Mouse (Mus musculus): ENCODE results near the gene Zbtb9.

Zbtb9 gene

GRCm38 (mm10) chr17:27017564-27018499, 44.9 kb downstream of the Zbtb9 start:
- peak; percentile 87 to 92 for DNase-seq

GRCm38 (mm10) chr17:27018555-27019196, 45.7 kb downstream of the Zbtb9 start:
- DNase-seq, result no peak

- DNase-seq, result peak; percentile 81 to 86
Measured at GRCm38 (mm10) chr17:27021076-27021475, 48.1 kb downstream of the Zbtb9 start.

- DNase-seq, result no peak
Measured at GRCm38 (mm10) chr17:27021736-27022135, 48.8 kb downstream of the Zbtb9 start.

GRCm38 (mm10) chr17:27023342-27023741, 50.4 kb downstream of the Zbtb9 start:
- no peak for DNase-seq

- DNase-seq, result no peak
Measured at GRCm38 (mm10) chr17:27025326-27025902, 52.4 kb downstream of the Zbtb9 start.

- no peak for DNase-seq
Measured at GRCm38 (mm10) chr17:27025951-27026350, 53.0 kb downstream of the Zbtb9 start.

GRCm38 (mm10) chr17:27027460-27028283, 54.7 kb downstream of the Zbtb9 start:
- DNase-seq, result peak in 1 of 2 experiments; percentile 54

GRCm38 (mm10) chr17:27028284-27028795, 55.4 kb downstream of the Zbtb9 start:
- peak; percentile 93 to 94 for DNase-seq

GRCm38 (mm10) chr17:27028909-27029308, 55.9 kb downstream of the Zbtb9 start, which contains the start of gene Bak1:
Gene Bak1 (minus strand): TSS chr17:27029009.
- DNase-seq, result no peak

- no peak for DNase-seq
Measured at GRCm38 (mm10) chr17:27029431-27029830, 56.5 kb downstream of the Zbtb9 start.

GRCm38 (mm10) chr17:27030896-27031295, 57.9 kb downstream of the Zbtb9 start:
- no peak for DNase-seq

GRCm38 (mm10) chr17:27032328-27032727, 59.4 kb downstream of the Zbtb9 start:
- DNase-seq, result no peak

- peak; percentile 77 to 87 for DNase-seq
Measured at GRCm38 (mm10) chr17:27032869-27033268, 59.9 kb downstream of the Zbtb9 start.

- DNase-seq, result no peak
Measured at GRCm38 (mm10) chr17:27036465-27036864, 63.5 kb downstream of the Zbtb9 start.

GRCm38 (mm10) chr17:27038335-27039050, 65.5 kb downstream of the Zbtb9 start:
- no peak for DNase-seq

GRCm38 (mm10) chr17:27039432-27040102, 66.6 kb downstream of the Zbtb9 start:
- no peak for DNase-seq

GRCm38 (mm10) chr17:27040304-27041045, 67.5 kb downstream of the Zbtb9 start:
- DNase-seq, result no peak

- no peak for DNase-seq
Measured at GRCm38 (mm10) chr17:27041046-27041786, 68.2 kb downstream of the Zbtb9 start.

- no peak for DNase-seq
Measured at GRCm38 (mm10) chr17:27041787-27042055, 68.8 kb downstream of the Zbtb9 start.

All from cerebellum, adult 18-20 months (tissue).